In genomic region chr2:140097131-140097591, GRCm38 (mm10) we compare ENCODE assay signal across 16 mouse cellular contexts. TPM values are rescaled to one million over a fixed set of nuclear protein-coding genes. Genes with fewer than 3 reads are reported as not detected.
DNase-seq lines count a peak whose midpoint lies in the region; ATAC-seq lines count a peak whose summit lies in the region.
"Had no signal": no experiment of that assay in that cellular context is flagged by ENCODE, and none has a peak within 500 bp of the region (broad histone marks: within the 10 kb centered on the region; RNA-seq: fewer than 3 reads in every experiment).

No protein-coding gene starts in this region.

- 84% methylated on average over 3 of the region's 3 CpGs for WGBS in kidney, embryonic 14.5 days

- H3K9me3 ChIP-seq in kidney, embryonic 14.5 days (ENCODE audit: control insufficient read depth, low read length), result no peaks in the 10 kb centered on the region
- H3K9me3 ChIP-seq: embryonic facial prominence, embryonic 10.5 days had no signal

- peak; percentile 60; the same call in 1 of the 2 replicates for ATAC-seq in kidney, embryonic 14.5 days (ENCODE audit: low FRiP score, low TSS enrichment)
- peak; percentile 97 for ATAC-seq in erythroid progenitor cell, adult 5-6 weeks (replicated peaks; ENCODE audit: low FRiP score, poor library complexity, severe bottlenecking)
- ATAC-seq in megakaryocyte progenitor cell, adult 5-6 weeks (replicated peaks; ENCODE audit: poor library complexity), result peak; percentile 99

- no peak overlapping the region for H3K4me2 ChIP-seq in kidney, embryonic 14.5 days (replicated peaks; ENCODE audit: low read depth, low read length)

- no peaks in the 10 kb centered on the region for H3K36me3 ChIP-seq in kidney, embryonic 14.5 days (ENCODE audit: control insufficient read depth, insufficient read depth, low read length)
- H3K36me3 ChIP-seq: embryonic facial prominence, embryonic 10.5 days had no signal

- DNase-seq in kidney, postnatal 10 days, result no peak
- DNase-seq in c-Kit-negative CD71-positive TER-119-positive erythroid progenitor cells, embryonic 14.5 days (ENCODE audit: low read depth, low spot score), result peak; percentile 85
- no peak for DNase-seq in frontal cortex, adult 2 months (ENCODE audit: extremely low spot score in 1 of 2, low spot score in 1 of 2)
- DNase-seq in cerebellum, adult 8-10 months, result no peak
- no peak for DNase-seq in Muller cell, postnatal 12 days (ENCODE audit: inconsistent ontology term)
- DNase-seq: heart, adult 18-20 months; layer of hippocampus, postnatal 36 days; lung, postnatal 36 days had no signal

- no peak overlapping the region for H3K4me3 ChIP-seq in kidney, embryonic 14.5 days (ENCODE audit: low read length)
- H3K4me3 ChIP-seq: embryonic facial prominence, embryonic 10.5 days had no signal

- no peaks in the 10 kb centered on the region for H3K4me1 ChIP-seq in kidney, embryonic 14.5 days (ENCODE audit: control insufficient read depth, insufficient read depth, low read length)
- H3K4me1 ChIP-seq: embryonic facial prominence, embryonic 10.5 days had no signal

- H3K27me3 ChIP-seq in kidney, embryonic 14.5 days (ENCODE audit: control insufficient read depth, insufficient read depth, low read length), result no peaks in the 10 kb centered on the region

- no peak overlapping the region for H3K9ac ChIP-seq in kidney, embryonic 14.5 days (ENCODE audit: low read depth, low read length)

- H3K27ac ChIP-seq in kidney, embryonic 14.5 days (ENCODE audit: low read depth, low read length), result no peak overlapping the region
- H3K27ac ChIP-seq: embryonic facial prominence, embryonic 10.5 days had no signal

RNA-seq across cellular contexts. Expression of gene Tasp1, which starts 30.6 kb away (rescaled TPM):
- 23.5 and 24.4 TPM in 2 replicates for polyA plus RNA-seq in kidney, embryonic 14.5 days (2014; fragmentation: Nextera tagmentation; extraction: Ambion mirVana)
- 8.8 and 9.7 TPM in 2 replicates for total RNA-seq in erythroid progenitor cell, adult 5-6 weeks (2015; ENCODE audit: low replicate concordance)
- total RNA-seq in erythroid progenitor cell, adult 5-6 weeks (2017; ENCODE audit: low replicate concordance), result 17.5 and 23.9 TPM in 2 replicates
- 18.0 and 19.6 TPM in 2 replicates for total RNA-seq in megakaryocyte progenitor cell, adult 5-6 weeks (2015)
- 22.2 and 29.6 TPM in 2 replicates for total RNA-seq in megakaryocyte progenitor cell, adult 5-6 weeks (2017)
- polyA plus RNA-seq in frontal cortex, adult 2 months (2012; rRNA removed), result 17.8 and 20.3 TPM in 2 replicates

RNA-seq across cellular contexts. Expression of gene Gm17374, which starts 54.7 kb away (rescaled TPM):
- not detected in 2 replicates for polyA plus RNA-seq in kidney, embryonic 14.5 days (2014; fragmentation: Nextera tagmentation; extraction: Ambion mirVana)
- not detected in 2 replicates for total RNA-seq in erythroid progenitor cell, adult 5-6 weeks (2015; ENCODE audit: low replicate concordance)
- not detected in 2 replicates for total RNA-seq in erythroid progenitor cell, adult 5-6 weeks (2017; ENCODE audit: low replicate concordance)
- total RNA-seq in megakaryocyte progenitor cell, adult 5-6 weeks (2015), result not detected in 2 replicates
- total RNA-seq in megakaryocyte progenitor cell, adult 5-6 weeks (2017), result not detected in 2 replicates
- not detected in 2 replicates for polyA plus RNA-seq in frontal cortex, adult 2 months (2012; rRNA removed)
- total RNA-seq: heart, adult 18-20 months; layer of hippocampus, postnatal 36 days had no signal
- polyA plus RNA-seq: brain, embryonic 14.5 days; embryonic facial prominence, embryonic 10.5 days; intestine, embryonic 14.5 days; neural tube, embryonic 11.5 days; thymus, postnatal 0 days had no signal
